ENCODE assay signal across 23 mouse cellular contexts in genomic region chr5:125480434-125481231, GRCm38 (mm10). TPM values are rescaled to one million over a fixed set of nuclear protein-coding genes. Genes with fewer than 3 reads are reported as not detected.
A peak's percentile ranks its signal among the peaks of the same experiment; 100 is the strongest.
DNase-seq lines count a peak whose midpoint lies in the region; ATAC-seq and TF ChIP-seq lines count a peak whose summit lies in the region.
"Had no signal": no experiment of that assay in that cellular context is flagged by ENCODE, and none has a peak within 500 bp of the region (broad histone marks: within the 10 kb centered on the region; RNA-seq: fewer than 3 reads in every experiment).

No protein-coding gene starts in this region.

- 77% methylated on average over 11 of the region's 11 CpGs for WGBS in embryonic facial prominence, embryonic 13.5 days
- 79% methylated on average over 11 of the region's 11 CpGs for WGBS in embryonic facial prominence, embryonic 10.5 days
- WGBS in kidney, adult 2 months = 72% methylated on average over 11 of the region's 11 CpGs
- 85% methylated on average over 11 of the region's 11 CpGs for WGBS in kidney, embryonic 16.5 days
- 93% methylated on average over 11 of the region's 11 CpGs for WGBS in thymus, adult 2 months

- no peak for TF ChIP-seq CTCF in kidney, adult 2 months (conservative IDR thresholded peaks at IDR 0.05; ENCODE audit: insufficient read depth, insufficient read length, low read depth, low read length)
- no peak for TF ChIP-seq CTCF in thymus, adult 2 months (IDR thresholded peaks at IDR 0.05; ENCODE audit: borderline replicate concordance, control insufficient read depth, extremely low read depth, insufficient read depth, low read length, poor library complexity)

- H3K27ac ChIP-seq in embryonic facial prominence, embryonic 13.5 days = no peak overlapping the region
- no peak overlapping the region for H3K27ac ChIP-seq in embryonic facial prominence, embryonic 10.5 days (replicated peaks)
- H3K27ac ChIP-seq in kidney, adult 2 months (ENCODE audit: insufficient read depth, low read depth, low read length) = no peak overlapping the region
- H3K27ac ChIP-seq in kidney, embryonic 16.5 days (ENCODE audit: low read length) = no peak overlapping the region
- no peak overlapping the region for H3K27ac ChIP-seq in thymus, adult 2 months (ENCODE audit: control insufficient read depth, insufficient read depth, low read length)
- H3K27ac ChIP-seq: gastrocnemius, adult 2 months; heart, embryonic 13.5 days; hindbrain, embryonic 14.5 days had no signal

- no peak for ATAC-seq in embryonic facial prominence, embryonic 13.5 days (ENCODE audit: insufficient number of reproducible peaks, insufficient read depth, low FRiP score, low TSS enrichment, low read depth)
- ATAC-seq in kidney, embryonic 16.5 days (ENCODE audit: low FRiP score, low TSS enrichment) = no peak
- ATAC-seq: CD4-positive, CD25-positive, alpha-beta regulatory T cell, adult 4 months; forebrain, embryonic 14.5 days had no signal

- H3K4me3 ChIP-seq in embryonic facial prominence, embryonic 13.5 days = no peak overlapping the region
- no peak overlapping the region for H3K4me3 ChIP-seq in embryonic facial prominence, embryonic 10.5 days
- no peak overlapping the region for H3K4me3 ChIP-seq in kidney, adult 2 months (ENCODE audit: insufficient read depth, low read depth, low read length)
- no peak overlapping the region for H3K4me3 ChIP-seq in kidney, embryonic 16.5 days (ENCODE audit: low read length)
- no peak overlapping the region for H3K4me3 ChIP-seq in thymus, adult 2 months (ENCODE audit: control insufficient read depth, insufficient read depth, low read length)
- H3K4me3 ChIP-seq: gastrocnemius, adult 2 months; heart, embryonic 13.5 days had no signal

- H3K4me1 ChIP-seq in embryonic facial prominence, embryonic 13.5 days = peaks cover 27% of the 10 kb centered on the region
- peaks cover 43% of the 10 kb centered on the region for H3K4me1 ChIP-seq in embryonic facial prominence, embryonic 10.5 days
- peaks cover 10% of the 10 kb centered on the region for H3K4me1 ChIP-seq in kidney, adult 2 months (ENCODE audit: control insufficient read depth, insufficient read depth, low read length)
- H3K4me1 ChIP-seq in kidney, embryonic 16.5 days (ENCODE audit: insufficient read depth, low read length) = peaks cover 21% of the 10 kb centered on the region
- peaks cover 17% of the 10 kb centered on the region for H3K4me1 ChIP-seq in thymus, adult 2 months (replicated peaks; ENCODE audit: control insufficient read depth, insufficient read depth, low read length)

- no peak overlapping the region for H3K4me2 ChIP-seq in embryonic facial prominence, embryonic 13.5 days
- H3K4me2 ChIP-seq in kidney, embryonic 16.5 days (replicated peaks; ENCODE audit: low read depth, low read length) = no peak overlapping the region
- H3K4me2 ChIP-seq: heart, embryonic 13.5 days; hindbrain, embryonic 14.5 days had no signal

- H3K9ac ChIP-seq in embryonic facial prominence, embryonic 13.5 days = peak overlapping the region; percentile 27; the same call in 1 of the 2 replicates
- no peak overlapping the region for H3K9ac ChIP-seq in kidney, embryonic 16.5 days (replicated peaks; ENCODE audit: low read length)
- H3K9ac ChIP-seq: heart, embryonic 13.5 days; hindbrain, embryonic 14.5 days had no signal

- no peaks in the 10 kb centered on the region for H3K27me3 ChIP-seq in embryonic facial prominence, embryonic 13.5 days
- H3K27me3 ChIP-seq in embryonic facial prominence, embryonic 10.5 days (replicated peaks; ENCODE audit: low read depth, poor library complexity, severe bottlenecking) = no peaks in the 10 kb centered on the region
- H3K27me3 ChIP-seq in kidney, adult 2 months (replicated peaks; ENCODE audit: control insufficient read depth, insufficient read depth, low read length) = no peaks in the 10 kb centered on the region
- H3K27me3 ChIP-seq in kidney, embryonic 16.5 days (ENCODE audit: insufficient read depth, low read length) = no peaks in the 10 kb centered on the region
- no peaks in the 10 kb centered on the region for H3K27me3 ChIP-seq in thymus, adult 2 months (ENCODE audit: control insufficient read depth, insufficient read depth, low read length)
- H3K27me3 ChIP-seq: heart, embryonic 13.5 days had no signal

- H3K9me3 ChIP-seq in embryonic facial prominence, embryonic 13.5 days = no peaks in the 10 kb centered on the region; the same call in 1 of the 2 replicates
- no peaks in the 10 kb centered on the region for H3K9me3 ChIP-seq in embryonic facial prominence, embryonic 10.5 days
- no peaks in the 10 kb centered on the region for H3K9me3 ChIP-seq in kidney, embryonic 16.5 days (ENCODE audit: low read length)
- H3K9me3 ChIP-seq: G1E; heart, embryonic 13.5 days had no signal

- no peak for DNase-seq in embryonic facial prominence, embryonic 10.5 days (ENCODE audit: low spot score)
- DNase-seq in kidney, adult 2 months = peak; percentile 63
- peak; percentile 79 for DNase-seq in retina, adult 2 months (ENCODE audit: low read depth, low spot score)
- no peak for DNase-seq in retina, embryonic 14.5 days (ENCODE audit: low spot score)
- no peak for DNase-seq in thymus, adult 2 months
- DNase-seq in heart, adult 18-20 months = no peak
- DNase-seq: adrenal gland, postnatal 10 days; B cell, adult 2 months; cerebellum, adult 11-12 months; cerebellum, adult 9-10 months; cerebellum, postnatal 25 days; gastrocnemius, adult 2 months; gastrocnemius, postnatal 25 days; heart, postnatal 36 days had no signal

- H3K36me3 ChIP-seq in embryonic facial prominence, embryonic 13.5 days = peaks cover 36% of the 10 kb centered on the region
- H3K36me3 ChIP-seq in embryonic facial prominence, embryonic 10.5 days (replicated peaks) = peaks cover 64% of the 10 kb centered on the region
- H3K36me3 ChIP-seq in kidney, adult 2 months (ENCODE audit: control insufficient read depth, insufficient read depth, low read length) = peaks cover 2% of the 10 kb centered on the region; the same call in 1 of the 2 replicates
- peaks cover 7% of the 10 kb centered on the region for H3K36me3 ChIP-seq in kidney, embryonic 16.5 days (ENCODE audit: insufficient read depth, low read length)
- peaks cover 4% of the 10 kb centered on the region for H3K36me3 ChIP-seq in thymus, adult 2 months (ENCODE audit: control insufficient read depth, insufficient read depth, low read length)

- no peak for TF ChIP-seq POLR2A in kidney, adult 2 months (IDR thresholded peaks at IDR 0.05; ENCODE audit: low read depth, low read length)
- no peak for TF ChIP-seq POLR2A in thymus, adult 2 months (IDR thresholded peaks at IDR 0.05; ENCODE audit: control insufficient read depth, extremely low read depth, insufficient read depth, low read length, poor library complexity)

RNA-seq across cellular contexts. Expression of gene Aacs, which starts 5.0 kb away (rescaled TPM):
- 36.8 and 38.1 TPM in 2 replicates for polyA plus RNA-seq in embryonic facial prominence, embryonic 13.5 days (2015; fragmentation: Nextera tagmentation; extraction: Ambion mirVana)
- 51.2 and 60.1 TPM in 2 replicates for polyA plus RNA-seq in embryonic facial prominence, embryonic 10.5 days (2016; fragmentation: Nextera tagmentation; extraction: Ambion mirVana)
- 102 and 131 TPM in 2 replicates for polyA plus RNA-seq in kidney, adult 2 months (2012; rRNA removed)
- 39.8 and 41.1 TPM in 2 replicates for polyA plus RNA-seq in kidney, embryonic 16.5 days (2015; fragmentation: Nextera tagmentation; extraction: Ambion mirVana)
- 51.0 and 61.1 TPM in 2 replicates for polyA plus RNA-seq in thymus, adult 2 months (2012; rRNA removed)
- 1 to 10 TPM; 4.9 to 9.9 TPM for total RNA-seq in heart, adult 18-20 months (2021)

RNA-seq across cellular contexts. Expression of gene Bri3bp, which starts 39.3 kb away (rescaled TPM):
- polyA plus RNA-seq in embryonic facial prominence, embryonic 13.5 days (2015; fragmentation: Nextera tagmentation; extraction: Ambion mirVana) = 33.5 and 36.1 TPM in 2 replicates
- 50.9 and 52.2 TPM in 2 replicates for polyA plus RNA-seq in embryonic facial prominence, embryonic 10.5 days (2016; fragmentation: Nextera tagmentation; extraction: Ambion mirVana)
- polyA plus RNA-seq in kidney, adult 2 months (2012; rRNA removed) = 12.1 and 13.0 TPM in 2 replicates
- polyA plus RNA-seq in kidney, embryonic 16.5 days (2015; fragmentation: Nextera tagmentation; extraction: Ambion mirVana) = 44.4 and 46.1 TPM in 2 replicates
- 22.7 and 26.4 TPM in 2 replicates for polyA plus RNA-seq in thymus, adult 2 months (2012; rRNA removed)
- 10 to 100 TPM; 50.9 to 54.5 TPM for total RNA-seq in heart, adult 18-20 months (2021)

RNA-seq across cellular contexts. Expression of gene Dhx37, which starts 46.7 kb away (rescaled TPM):
- 13.9 and 14.7 TPM in 2 replicates for polyA plus RNA-seq in embryonic facial prominence, embryonic 13.5 days (2015; fragmentation: Nextera tagmentation; extraction: Ambion mirVana)
- polyA plus RNA-seq in embryonic facial prominence, embryonic 10.5 days (2016; fragmentation: Nextera tagmentation; extraction: Ambion mirVana) = 24.1 and 24.2 TPM in 2 replicates
- polyA plus RNA-seq in kidney, adult 2 months (2012; rRNA removed) = 10.8 and 16.4 TPM in 2 replicates
- 10.4 and 14.2 TPM in 2 replicates for polyA plus RNA-seq in kidney, embryonic 16.5 days (2015; fragmentation: Nextera tagmentation; extraction: Ambion mirVana)
- 31.7 and 32.4 TPM in 2 replicates for polyA plus RNA-seq in thymus, adult 2 months (2012; rRNA removed)
- 10 to 100 TPM; 13.4 to 14.1 TPM for total RNA-seq in heart, adult 18-20 months (2021)

RNA-seq across cellular contexts. Expression of gene Tmem132b, which starts 50.9 kb away (rescaled TPM):
- 0.11 and 0.26 TPM in 2 replicates for polyA plus RNA-seq in embryonic facial prominence, embryonic 13.5 days (2015; fragmentation: Nextera tagmentation; extraction: Ambion mirVana)
- 0.23 and 0.34 TPM in 2 replicates for polyA plus RNA-seq in embryonic facial prominence, embryonic 10.5 days (2016; fragmentation: Nextera tagmentation; extraction: Ambion mirVana)
- polyA plus RNA-seq in kidney, adult 2 months (2012; rRNA removed) = 0.01 TPM in 1 of 2 replicates, not detected in the other
- 0.18 and 0.39 TPM in 2 replicates for polyA plus RNA-seq in kidney, embryonic 16.5 days (2015; fragmentation: Nextera tagmentation; extraction: Ambion mirVana)
- polyA plus RNA-seq in thymus, adult 2 months (2012; rRNA removed) = 0.09 and 0.15 TPM in 2 replicates
- not detected for total RNA-seq in heart, adult 18-20 months (2021)
- total RNA-seq: granulocyte monocyte progenitor cell, adult 5-6 weeks; heart, postnatal 36 days had no signal
- polyA plus RNA-seq: G1E; heart, postnatal 0 days had no signal

Comparison
In these comparisons a context has a peak if more than half of its experiments do, and no peak if none do; other contexts are left out.
1. DNase-seq: peak in kidney, adult 2 months (single experiment) and retina, adult 2 months (single experiment); none in embryonic facial prominence, embryonic 10.5 days (single experiment), retina, embryonic 14.5 days (single experiment), thymus, adult 2 months (single experiment) and heart, adult 18-20 months (0 of 2).